Mouse (Mus musculus) retina, postnatal 1 day (tissue): ENCODE measurements around the gene Gmeb1.
"Not testable (repeated sequence)": the region's sequence is repeated elsewhere in the genome, so short reads cannot be mapped to it uniquely, and the experiment has no call there.

Source experiments
- DNase-seq: peaks from one replicate; pipeline ENCODE4 v3.0.0-alpha.2; 2012

The Gmeb1 gene

DNA sequence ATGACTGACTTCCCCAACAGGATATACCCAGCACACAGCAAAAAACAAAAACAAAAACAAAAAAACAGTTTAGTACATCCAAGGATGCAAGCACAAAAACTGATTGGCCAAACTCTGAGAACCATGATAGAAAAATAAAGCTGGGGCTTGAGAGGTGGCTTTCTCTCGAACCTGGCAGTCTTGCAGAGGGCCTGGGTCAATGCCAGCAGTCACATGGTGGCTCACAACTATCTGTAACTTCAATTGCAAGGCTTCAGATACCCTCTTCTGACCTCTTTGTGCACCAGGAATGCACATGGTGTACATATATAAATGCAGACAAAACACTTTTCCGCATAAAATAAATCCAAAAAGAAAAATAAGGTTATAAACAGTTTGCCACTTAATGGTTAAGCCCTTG is 11.8 kb upstream of the Gmeb1 start:
- DNase-seq: no peak

DNA sequence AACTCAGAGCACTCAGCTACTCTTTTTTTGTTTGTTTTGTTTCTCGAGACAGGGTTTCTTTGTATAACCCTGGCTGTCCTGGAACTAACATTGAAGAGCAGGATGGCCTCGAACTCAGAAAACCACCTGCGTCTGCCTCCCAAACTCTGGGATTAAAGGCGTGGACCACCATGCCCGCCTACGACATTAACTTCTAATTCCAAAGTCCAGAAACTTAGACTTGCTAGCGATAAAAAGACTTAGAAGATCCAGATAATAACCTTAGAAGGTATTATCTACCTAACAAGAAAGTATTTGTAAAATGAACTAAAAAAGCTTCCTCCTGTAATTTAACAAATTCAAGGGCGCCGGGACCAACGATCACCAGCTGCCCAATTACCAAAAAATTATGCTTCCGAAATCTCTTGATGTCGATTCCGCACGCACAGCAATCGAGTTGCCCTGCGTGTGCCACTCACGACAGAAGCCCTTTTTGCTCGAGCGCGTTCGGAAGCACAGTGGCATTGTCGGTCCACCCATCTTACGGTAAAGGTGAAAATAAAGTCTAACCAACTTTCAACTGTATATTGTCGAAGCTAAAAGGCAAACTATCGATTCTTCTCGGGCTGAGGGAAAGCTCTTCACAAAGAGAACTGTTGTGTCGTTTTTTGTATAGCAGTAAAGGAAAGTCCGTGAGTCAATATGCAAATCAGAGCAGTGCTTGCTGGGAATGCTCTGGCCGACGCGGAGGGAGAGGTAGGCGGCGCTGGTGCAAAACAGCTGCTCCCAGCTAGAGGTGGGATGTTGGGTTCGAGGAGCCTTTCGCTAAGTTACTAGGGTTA is 8.5 kb upstream of the Gmeb1 start:
- DNase-seq: peak; percentile 98

DNA sequence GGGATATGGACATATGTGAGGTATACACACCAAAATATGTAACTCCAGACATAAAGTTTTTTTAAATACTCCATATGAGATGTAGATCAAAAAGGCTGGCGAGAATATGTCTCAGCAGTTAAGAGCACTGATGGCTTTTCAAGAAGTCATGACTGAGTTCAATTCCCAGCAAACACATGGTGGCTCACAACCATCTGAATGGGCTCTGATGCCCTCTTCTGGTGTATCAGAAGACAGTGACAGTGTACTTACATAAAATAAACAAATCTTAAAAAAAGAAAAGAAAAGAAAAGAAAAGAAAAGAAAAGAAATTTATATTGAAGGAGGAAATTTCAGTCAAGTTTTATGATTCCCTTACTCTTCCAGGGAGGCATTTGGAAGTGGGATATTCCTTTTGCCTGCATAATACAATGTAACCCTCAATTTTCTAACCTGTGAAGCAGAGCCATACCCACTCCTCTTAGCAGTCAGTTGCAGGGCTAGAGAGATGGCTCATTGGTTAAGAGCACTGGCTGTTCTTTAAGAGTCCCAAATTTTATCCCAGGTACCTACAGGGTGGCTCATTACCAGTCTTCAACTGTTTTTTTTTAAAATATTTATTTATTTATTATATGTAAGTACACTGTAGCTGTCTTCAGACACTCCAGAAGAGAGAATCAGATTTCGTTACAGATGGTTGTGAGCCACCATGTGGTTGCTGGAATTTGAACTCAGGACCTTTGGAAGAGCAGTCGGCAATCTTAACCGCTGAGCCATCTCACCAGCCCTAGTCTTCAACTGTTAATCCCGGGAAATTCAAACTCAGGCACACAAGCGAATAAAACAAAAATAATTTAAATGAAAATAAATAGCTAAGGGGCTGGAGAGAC is 7.7 kb upstream of the Gmeb1 start:
- DNase-seq: peak; percentile 80

DNA sequence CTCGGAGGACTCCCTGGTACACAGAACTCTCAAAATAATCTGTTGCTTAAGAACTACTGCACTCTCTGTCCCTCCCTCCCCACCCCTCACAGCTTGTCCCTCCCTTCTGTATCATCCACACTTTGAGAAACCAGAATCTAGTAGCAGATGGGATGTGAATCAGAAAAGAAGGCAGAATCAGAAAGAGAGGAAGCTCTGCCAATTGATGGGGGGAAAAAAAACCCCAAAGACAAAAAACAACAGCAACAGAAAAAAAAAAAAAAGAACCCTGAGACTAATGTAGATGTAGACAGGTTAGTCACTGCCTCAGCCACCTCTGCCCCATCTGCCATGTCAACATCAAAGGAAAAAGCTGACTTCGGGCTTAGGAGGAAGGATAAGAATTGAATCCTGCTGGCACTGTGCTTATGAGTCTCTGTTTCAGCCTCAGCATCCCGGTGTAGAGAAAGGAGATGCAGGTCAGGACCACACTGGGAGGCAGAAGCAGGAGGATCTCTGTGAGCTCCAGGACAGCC is 5.5 kb upstream of the Gmeb1 start:
- DNase-seq: no peak

GRCm38 (mm10) chr4:132263313-132263712 is 1.9 kb upstream of the Gmeb1 start:
- no peak for DNase-seq

DNA sequence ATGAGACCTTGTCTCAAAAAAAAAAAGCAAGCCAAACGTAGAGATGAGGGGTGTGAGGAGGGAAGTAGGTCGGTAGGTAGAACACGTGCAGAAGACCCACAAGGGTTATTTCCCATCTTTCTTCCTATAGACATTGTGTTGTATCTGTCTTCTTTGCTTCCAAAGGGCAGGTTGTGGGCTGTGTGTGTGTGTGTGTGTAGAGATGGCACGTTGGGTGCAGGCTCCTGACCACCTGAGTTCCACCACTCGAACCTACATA is 885 bp upstream of the Gmeb1 start:
- no peak for DNase-seq

DNA sequence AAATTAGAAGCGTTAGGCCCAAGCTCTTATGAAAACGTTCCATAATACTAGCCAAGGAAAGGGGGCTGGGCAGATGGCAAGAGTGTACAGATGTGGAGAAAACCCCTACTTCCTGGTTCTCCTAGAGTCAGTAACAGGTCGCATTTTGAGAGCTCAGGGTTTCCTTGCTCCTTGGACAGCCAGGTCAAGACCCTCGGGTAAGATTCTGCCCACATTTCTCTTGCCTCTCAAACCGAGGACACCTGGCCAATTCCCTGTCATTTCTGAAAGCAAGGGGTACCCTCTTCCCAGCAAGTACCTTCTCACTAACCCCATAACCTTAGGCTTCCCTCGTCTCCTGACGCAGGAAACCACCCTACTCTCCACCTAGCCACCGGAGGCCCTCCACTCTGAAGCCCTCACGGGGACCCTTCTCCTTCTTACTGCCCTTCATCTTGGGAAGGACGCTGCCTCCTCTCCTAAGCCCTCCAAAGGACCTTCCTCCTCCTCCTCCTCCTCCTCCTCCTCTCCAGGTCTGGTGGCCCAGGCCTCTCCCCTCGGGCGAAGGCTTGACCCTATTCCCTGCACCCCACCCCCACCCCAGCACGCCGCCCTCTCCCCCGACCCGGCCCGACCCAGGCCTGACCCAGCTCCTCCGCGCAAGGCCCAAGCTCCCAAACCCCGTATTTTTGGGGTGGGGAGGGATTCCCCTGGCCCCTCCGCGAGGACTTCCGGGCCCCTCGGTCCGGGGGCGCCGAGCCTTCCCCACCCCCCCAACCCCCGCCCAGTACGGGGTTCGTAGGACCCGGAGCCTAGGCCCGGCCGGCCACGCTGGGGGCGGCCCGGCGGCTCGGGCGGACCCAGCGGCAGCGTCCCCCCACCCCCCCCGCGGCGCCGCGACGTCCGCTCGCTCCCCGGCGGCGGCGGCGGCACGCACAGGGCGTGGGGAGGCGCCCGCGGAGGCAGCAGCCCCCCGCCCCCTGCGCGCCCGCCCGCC is 710 bp downstream of the Gmeb1 start:
- peak; percentile 80 for DNase-seq

- DNase-seq: no peak
These were observed 2.2 kb downstream of the Gmeb1 start for GRCm38 (mm10) chr4:132259248-132259647.

- no peak for DNase-seq
These were observed 5.0 kb downstream of the Gmeb1 start for GRCm38 (mm10) chr4:132256384-132256783.

DNA sequence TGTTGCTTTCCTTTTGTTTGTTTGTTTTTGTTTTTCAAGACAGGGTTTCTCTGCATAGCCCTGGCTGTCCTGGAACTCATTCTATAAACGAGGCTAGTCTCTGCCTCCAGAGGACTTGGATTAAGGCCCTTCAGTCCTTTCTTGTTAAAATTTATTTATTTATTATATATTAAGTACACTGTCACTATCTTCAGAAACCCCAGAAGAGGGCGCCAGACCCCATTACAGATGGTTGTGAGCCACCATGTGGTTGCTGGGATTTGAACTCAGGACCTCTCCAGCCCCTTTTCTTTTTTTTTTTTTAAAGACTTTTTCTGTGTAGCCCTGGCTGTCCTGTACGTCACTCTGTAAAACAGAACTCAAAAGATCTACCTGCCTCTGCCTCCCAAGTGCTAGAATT is 6.4 kb downstream of the Gmeb1 start:
- DNase-seq: no peak

DNA sequence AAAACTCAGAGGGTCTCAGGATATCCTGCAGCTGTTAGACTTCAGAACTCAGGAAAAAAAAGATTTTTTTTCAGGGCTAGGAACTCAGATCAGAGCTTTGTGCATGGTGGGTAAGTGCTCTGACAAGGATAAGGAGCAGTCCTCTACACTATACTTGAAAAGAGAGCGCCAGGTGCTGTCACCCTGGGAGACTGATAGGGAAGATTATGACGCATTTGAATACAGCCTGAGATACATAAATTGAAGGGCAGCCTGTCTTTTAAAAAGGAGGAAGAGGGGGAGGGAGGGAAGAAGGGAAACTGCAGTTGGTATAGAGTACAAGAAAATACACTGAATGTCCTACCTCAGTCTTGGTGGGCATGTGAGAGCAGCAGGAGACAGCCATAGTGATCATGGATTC is 7.8 kb downstream of the Gmeb1 start:
- DNase-seq: no peak

DNA sequence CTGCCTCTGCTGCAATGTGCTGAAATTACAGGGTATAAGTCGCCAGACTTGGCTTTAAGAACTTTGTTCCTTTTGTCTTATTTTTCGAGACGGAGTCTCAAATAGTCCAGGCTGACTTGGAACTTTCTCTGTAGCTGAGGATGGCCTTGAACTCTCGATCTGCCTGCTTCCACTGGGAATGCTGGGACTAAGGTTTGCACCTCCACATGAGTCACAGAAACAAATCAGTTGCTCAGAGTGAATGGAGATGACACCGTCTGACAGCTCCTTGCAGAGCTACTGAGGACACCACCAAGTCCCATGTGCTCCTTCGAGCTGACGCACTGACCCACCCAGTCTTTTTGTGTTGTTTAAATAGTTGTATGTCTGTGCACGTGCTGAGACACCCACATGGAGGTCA is 8.3 kb downstream of the Gmeb1 start:
- DNase-seq: no peak

- no peak for DNase-seq
These were observed 9.8 kb downstream of the Gmeb1 start for GRCm38 (mm10) chr4:132251596-132251995.

DNA sequence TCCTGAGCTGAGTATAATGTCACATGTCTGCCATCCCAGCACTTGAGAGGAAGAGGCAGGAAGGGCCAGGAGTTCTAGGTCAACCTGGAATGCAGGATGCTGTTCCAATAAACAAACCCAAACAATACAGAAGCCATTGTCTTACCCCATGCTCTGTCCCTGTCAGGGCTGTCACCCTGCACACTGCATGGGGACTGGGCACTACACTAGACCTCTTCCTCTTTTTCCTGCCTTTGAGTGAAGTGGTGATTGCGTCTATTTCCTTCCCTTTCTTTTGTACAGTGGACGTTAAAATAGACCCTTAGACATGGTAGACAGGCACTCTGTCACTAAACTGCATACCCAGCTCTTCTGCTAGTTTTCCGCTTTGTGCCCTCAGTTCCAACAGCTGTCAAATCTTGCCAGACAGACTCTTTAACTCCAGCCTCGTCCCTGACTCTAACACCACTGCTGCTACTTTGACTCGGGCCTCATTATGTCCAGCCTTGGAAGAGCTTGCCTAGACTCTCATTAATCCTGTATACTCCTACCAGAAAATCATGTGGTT is 13.9 kb downstream of the Gmeb1 start:
- no peak for DNase-seq

GRCm38 (mm10) chr4:132245643-132246042 is 15.8 kb downstream of the Gmeb1 start:
- no peak for DNase-seq

GRCm38 (mm10) chr4:132241208-132241607 is 20.2 kb downstream of the Gmeb1 start:
- DNase-seq: no peak

- DNase-seq: no peak
These were observed 21.0 kb downstream of the Gmeb1 start for GRCm38 (mm10) chr4:132240367-132240766.

DNA sequence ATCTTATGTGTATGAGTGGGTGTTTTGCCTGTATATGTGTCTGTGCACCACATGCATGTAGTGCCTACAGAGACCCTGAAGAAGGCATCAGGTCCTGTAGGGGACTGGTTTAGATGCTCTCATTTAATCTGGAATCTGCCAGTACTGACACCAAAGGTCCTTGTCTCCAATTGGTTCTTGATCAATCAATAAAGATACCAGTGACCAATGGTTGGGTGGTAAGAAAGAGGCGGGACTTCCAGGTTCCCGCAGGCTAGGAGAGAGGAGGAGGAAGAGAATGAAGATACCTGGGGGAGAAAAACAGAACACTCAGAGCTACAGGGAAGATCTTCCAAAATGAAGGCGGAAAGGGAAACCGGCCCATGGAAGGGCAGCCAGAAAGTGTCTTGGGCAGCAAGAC is 23.0 kb downstream of the Gmeb1 start:
- DNase-seq: peak; percentile 6

DNA sequence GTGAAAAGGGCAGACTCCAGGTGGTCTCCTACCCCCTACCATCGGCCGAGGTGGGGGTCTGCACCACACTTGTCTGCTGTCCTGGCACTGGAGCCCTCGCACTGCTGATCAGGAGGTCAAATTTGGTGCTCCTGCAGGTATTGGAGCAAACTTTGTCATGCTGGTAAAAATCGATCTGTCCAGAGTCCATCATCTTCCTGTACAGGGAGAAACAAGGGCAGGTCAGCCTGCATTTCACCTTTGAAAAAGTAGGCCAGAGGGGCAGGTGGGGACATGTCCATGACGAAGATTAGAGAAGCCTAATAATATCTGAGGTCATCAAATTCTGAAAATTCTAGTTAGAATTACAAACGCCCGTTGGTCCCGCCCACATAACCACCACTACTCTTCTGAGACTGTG is 26.7 kb downstream of the Gmeb1 start:
- DNase-seq: no peak

- no peak for DNase-seq
These were observed 31.0 kb downstream of the Gmeb1 start for GRCm38 (mm10) chr4:132230422-132230821.

DNA sequence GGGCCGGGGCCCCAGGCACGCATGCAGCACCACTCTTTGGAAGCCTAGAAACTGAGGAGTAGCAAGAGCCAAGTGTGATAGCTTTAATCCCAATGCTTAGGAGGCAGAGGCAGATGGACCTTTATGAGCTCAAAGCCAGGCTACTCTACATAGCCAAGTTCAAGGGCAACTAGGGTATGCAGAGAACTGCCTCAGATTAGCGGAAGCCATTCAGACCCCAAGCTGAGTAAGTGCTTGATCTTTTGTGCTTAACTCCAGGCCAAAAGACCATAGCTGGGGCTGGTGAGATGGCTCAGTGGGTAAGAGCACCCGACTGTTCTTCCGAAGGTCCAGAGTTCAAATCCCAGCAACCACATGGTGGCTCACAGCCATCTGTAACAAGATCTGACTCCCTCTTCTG is 39.4 kb downstream of the Gmeb1 start:
- DNase-seq: not testable (repeated sequence)

DNA sequence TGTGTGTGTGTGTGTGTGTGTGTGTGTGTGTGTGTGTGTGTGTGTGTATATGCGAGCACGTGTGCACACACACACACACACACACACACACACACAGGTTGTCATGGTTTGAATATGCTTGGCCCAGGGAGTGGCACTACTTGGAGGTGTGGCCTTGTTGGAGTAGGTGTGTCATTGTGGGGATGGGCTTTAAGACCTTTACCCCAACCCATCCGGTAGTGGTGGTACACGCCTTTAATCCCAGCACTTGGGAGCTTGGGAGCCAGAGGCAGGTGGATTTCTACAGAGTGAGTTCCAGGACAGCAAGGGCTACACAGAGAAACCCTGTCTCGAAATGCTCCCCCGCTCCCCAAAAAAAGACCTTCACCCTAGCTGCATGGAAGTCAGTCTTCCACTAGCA is 43.0 kb downstream of the Gmeb1 start:
- DNase-seq: not testable (repeated sequence)

GRCm38 (mm10) chr4:132217781-132218180 is 43.6 kb downstream of the Gmeb1 start:
- DNase-seq: no peak
